Mouse (Mus musculus) ovary, postnatal 10 days (tissue): ENCODE results near the gene Npl.

Experiments
- DNase-seq: peaks from one replicate; pipeline ENCODE4 v3.0.0; 2022; ENCODE audit warnings: low spot score

The Npl gene

DNA sequence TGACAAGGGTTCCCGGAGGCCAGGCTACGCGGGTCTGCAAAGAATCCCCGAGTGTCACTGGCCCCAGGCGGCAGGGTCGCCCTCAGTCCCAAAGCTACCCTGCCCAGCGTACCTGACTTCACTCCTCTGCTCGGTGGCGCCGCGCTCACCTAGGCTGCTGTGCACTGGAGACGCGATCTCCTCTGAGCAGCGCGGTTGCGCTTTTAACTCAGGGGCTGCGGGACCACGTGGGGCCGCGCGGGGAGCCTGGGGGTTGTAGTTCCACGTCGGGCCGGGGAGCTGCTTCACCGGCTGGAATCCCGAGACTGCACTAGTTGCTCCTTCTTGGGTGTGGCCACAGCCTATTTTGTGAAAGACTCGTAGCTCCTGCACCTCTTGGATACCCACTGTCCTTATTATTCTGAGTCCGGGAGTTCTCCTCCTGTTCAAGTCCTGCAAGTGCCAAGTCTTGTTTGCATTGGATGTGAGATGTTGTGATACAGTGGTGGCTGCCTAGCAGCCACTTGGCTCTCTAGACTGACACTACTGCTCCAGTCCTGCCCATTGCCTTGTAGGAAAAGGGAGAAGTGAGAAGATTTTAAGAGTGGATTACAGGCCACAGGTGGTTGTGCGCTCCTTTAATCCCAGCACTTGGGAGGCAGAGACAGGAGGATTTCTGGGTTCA is at the start of gene Npl:
TSS of gene Npl (minus strand) at position 510 of the 664 bp plus-strand sequence.
- peak; percentile 54 for DNase-seq

DNA sequence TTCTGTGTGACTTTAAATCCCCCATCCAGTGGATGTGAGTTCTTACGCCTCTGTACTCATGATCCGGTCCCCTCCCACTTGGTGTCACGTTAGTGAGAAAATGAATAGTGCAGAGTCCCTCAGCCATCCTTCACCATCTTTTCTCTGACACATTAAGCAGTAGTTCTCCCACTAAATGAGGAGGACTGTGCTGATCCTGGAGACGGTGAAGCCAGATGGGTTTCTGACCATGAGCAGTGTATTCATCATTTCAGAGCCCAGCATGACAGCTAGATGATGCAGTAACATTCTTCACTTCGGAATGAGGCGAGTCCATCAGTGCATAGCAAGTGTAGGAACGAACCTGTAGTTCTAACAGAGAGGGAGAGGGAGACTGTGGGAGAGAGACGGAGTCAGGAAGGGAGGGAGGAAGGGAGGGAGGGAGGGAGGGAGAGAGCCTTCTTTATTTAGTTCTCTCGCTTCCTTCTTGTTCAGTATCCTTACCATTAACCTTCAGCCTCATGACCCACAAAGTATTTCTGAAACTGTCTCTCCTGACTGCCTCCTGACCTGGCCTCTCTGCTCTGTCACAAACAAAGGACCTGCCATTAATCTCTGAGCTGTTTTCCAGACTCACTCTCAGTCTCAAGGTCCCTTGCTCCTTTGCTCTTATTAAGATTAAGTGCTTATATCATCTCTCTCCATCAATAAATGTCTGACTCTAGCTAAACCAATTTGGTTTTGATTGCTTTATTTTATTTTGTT is 49.6 kb upstream of the Npl start:
- DNase-seq = no peak

DNA sequence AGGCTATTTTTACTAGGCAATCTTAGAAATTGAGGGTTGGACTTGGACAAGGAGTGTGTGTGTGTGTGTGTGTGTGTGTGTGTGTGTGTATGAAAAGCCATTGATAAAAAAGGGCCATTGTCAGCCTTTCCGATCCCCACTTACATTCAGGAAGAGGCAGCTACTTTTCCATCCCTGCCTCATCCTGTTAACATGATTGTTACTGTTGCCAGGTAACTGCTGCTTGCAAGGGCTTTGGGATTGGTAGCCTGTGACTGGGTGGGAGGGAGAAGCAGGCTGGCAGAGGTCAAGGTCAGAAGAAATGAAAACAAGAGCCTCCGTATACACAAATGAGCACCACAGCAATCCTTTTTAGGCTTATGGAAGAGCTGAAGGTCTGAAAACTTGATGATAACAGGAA is 48.9 kb upstream of the Npl start:
- DNase-seq = no peak

DNA sequence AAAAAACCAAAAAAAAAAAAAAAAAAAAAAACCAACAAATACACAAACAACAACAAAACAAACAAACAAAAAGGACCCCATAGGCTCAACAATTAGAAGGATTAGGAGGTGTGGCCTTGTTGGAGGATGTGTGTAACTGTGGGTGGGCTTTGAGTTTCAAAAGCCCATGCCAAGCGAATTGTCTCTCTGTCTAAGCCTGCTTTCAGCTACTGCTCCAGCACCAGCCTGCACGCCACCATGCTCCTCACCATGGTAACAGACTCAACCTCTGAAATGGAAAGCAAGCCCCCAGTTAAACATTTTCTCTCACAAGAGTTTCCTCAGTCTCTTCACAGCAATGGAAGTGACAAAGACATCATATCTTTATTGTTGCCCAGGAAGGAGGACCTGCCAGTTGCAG is 43.8 kb upstream of the Npl start:
- no peak for DNase-seq

DNA sequence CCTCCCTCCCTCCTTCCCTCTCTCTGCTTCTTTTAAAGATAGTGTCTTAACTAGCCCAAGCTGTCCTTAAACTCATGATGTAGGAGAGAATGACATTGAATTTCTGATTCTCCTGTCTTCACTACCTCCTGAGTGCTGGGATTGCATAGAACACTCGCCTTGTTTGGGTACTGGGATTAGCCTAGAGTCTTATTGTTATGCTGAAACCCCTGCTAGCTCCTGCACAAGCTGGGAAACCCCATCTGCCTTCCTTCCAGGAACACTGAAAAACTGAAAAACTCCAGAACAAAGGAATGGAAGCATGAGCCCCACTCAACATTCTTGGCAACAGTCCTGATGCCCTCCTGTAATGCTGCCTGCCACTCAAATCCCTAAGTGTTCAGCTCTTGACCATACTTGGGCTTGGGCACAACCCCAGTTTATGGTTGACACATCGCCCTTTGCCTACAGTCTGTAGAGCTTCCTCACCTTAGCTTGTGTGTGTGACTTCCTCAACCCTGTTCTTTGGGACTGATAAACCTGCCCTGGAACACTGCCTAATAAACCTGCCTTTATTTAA is 40.4 kb upstream of the Npl start:
- no peak for DNase-seq

DNA sequence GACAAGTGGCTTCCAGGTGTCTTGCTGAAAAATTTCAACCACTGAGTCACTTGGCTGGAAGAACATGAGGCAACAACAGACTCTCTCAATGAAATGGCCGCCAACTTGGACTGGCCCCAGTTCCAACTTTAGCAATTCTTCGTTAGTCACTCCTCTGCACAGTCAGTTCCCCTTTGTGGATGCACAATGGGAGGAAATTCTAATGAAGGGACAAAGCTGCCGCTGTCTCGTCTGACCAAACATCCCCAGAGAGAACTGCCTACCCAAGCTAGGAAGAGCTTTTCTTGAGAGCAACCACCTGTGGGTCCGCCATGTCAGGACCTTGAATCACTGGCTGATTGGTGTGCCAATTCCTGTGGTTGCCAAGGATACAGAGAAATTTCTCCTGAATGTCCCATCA is 38.1 kb upstream of the Npl start:
- no peak for DNase-seq

DNA sequence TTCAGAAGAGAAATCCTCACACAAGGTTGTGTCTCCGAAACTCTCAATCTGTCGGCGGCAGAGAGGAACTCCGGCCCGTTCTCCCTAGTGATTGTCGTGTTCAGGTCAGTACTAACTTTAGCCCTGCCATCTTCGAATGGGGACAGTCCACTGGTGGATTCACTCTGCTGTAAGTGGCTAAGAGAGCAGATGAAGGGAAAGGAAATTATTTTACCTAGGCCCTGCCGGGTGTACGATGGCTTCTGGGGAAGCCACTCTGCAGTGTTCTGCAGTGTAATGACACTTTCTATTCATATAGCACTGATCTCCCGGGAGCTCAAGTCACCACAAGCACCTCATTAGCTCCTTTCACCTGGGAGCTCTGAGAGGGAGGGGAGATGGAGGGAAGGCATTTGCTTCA is 37.0 kb upstream of the Npl start:
- no peak for DNase-seq

DNA sequence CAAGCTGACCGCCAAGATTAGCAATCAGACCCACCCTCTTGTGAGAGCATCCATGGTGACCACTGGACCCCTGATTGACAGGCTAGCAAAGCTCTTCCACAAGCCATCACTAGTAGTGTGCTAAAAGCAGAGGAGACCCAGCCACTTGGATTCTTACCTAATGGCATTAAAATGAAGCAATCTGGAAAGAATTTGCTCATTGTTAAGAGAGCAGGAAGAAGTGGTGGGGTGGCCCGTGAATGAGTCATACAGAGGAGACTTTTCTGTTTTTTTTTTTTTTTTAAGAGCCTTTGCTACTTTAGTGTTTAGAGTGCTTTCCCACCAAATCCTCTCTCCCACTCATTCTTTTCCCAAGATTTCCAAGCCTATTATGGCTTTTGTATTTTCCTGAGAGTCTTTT is 35.9 kb upstream of the Npl start:
- no peak for DNase-seq

DNA sequence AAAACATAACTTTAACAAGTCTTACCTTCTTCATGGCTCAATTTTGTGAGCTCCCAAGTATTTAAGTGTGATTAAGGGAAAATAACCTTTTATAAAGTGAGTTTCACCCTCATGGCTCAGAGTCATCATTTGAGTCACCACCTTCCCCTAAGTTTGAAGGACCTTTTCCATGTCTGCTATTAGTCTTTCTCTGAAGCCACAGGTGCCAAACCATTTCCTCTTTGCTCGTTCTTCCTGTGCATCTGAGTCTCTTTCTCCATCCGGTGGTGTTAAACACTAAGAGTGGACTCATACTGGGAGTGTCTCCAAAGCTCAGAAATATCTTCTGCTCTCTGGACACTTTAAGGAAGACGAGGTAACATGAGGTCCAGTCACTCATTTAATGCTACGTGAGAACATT is 33.3 kb upstream of the Npl start:
- DNase-seq = no peak

DNA sequence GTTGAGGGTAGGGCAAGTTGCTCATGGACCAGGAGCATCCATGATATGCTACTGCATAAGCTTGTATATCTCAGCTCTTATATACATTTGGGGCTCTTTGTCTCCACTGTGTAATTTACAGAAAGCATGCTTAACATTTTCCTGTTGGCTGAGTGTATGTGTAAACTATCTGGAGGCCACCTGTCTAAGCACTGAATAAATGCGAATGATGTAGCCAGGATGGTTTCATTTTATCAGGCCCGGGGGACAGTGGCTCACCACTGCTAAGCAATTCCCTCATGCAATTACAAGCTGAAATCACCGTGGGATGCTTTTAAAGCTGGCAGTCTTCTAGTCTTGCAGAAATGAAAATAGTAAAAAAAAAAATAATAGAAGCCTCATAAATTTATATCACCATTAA is 24.9 kb upstream of the Npl start:
- no peak for DNase-seq

DNA sequence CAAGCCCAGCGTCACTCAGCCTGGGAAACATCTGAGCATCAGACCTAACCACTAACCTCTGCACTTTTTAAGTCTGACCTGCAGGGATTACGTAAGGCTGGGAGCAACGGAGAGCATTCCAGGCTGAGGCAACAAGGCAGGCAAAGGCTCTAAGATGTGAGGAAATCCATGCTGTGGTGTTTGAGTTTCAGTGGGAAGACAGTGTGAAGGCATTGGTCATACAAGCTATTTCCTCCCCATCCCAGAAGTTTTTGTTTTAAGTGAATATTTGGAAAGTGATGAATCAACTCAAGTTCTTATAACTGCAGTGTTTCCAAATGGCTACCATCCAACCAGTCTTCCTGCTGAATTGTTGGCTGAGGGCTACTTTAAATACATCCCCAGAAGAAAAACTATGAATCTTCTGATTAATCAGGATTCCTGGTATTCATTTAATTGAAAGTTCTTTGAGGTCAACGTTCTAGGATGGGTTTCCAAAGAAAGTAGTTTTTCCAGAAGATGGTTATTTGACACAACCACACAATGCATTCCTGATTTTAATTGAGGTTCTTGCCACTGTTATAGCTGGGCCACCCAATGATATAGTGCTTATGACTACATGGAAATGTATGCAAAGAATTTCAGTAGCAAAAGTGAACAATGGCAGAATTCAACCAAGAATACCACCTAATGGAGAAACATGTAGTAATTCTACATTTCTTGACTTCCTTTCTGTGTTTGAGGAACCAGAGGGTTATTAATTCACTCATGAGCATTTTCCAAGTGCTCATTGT is 22.6 kb upstream of the Npl start:
- no peak for DNase-seq

DNA sequence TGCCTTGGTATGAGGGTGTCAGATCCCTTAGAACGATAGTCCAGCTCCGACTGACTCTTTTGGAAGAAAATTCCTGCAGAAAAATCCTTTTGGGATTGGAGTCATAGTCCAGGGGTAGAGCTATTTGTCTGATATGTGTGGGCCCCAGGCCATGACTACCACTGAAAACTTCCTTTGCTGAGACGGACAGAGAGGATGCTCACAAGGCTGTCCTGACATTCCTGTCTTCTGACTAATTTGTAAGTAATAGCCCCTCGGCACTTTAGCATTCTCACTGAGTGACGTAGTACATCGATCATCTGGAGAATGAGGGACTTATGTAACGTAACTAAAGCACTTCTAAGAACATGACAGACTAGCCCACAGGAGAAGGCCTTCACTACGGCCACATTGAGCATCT is 15.9 kb upstream of the Npl start:
- DNase-seq = no peak

DNA sequence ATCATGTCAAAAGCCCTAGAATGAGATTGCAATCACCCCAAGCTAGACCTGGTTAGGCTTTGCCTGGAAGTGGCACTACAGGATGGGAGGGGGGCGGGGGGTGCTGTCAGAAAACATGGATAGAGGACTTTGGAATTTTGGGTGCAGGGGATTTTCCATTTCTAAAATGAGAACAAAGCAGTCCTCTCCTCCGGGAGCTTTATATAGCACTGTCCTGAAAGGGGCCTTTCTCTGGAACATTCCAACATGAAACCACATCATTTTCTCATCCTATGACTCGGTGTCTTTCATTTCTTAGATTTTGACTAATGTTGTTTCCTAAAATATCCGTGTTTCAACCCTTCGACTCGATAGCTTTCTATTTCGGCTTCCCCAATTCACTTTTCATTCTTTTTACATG is 14.9 kb upstream of the Npl start:
- no peak for DNase-seq

DNA sequence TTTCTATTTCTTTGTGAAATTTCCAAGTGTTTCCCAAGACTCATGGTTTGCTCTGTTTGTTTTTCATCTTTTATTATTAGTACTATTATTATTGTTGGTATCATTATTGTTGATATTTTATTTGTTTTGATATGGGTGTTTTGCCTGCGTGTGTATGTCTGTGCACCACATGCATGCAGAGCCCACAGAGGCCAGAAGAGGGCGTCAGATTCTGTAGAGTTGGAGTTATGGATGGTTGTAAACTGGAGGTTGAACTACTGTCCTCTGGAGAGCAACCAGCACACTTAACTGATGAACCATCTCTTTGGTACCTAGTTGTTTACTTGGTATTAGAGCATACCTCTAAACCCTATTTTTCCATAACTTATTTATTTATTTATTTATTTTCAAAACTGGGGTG is 13.8 kb upstream of the Npl start:
- DNase-seq = no peak

DNA sequence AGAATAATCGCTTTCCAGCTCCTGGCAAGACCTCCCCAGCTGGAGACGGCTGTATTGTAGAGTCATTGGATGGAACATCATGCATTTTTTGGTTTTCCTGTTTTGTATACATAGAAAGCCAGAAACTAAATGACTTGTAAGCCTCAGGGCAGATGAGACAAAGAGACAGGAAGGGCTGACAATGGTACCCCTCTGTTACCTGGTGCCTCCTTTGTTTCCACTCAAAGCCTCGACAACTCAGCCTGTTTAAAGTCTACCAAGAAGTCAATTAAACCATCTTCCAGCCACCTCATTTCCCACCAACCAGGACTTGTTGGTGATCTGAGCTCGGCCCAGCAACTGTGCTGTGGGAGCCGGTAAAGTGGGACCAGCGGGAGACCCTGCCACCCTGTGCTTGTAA is 11.0 kb upstream of the Npl start:
- DNase-seq = no peak

DNA sequence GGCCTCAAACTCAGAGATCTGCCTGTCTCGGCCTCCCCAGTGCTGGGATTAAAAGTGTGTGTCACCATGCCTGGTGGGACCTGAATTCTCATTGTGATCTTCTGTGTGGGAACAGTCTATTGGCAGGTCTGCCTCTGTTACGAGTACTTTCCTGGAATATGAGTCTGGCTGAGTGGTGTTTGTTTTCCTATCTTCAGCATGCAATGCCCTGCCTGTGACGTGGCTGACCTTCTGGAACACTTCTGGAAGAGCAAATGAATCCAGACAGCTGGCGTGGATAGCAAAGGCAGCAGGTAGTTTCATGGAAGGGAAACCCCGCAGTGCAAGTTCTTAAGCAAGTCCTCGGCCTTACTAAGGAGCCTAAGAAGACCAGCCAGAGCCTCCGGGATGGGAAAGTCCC is 9.9 kb upstream of the Npl start:
- DNase-seq = no peak

DNA sequence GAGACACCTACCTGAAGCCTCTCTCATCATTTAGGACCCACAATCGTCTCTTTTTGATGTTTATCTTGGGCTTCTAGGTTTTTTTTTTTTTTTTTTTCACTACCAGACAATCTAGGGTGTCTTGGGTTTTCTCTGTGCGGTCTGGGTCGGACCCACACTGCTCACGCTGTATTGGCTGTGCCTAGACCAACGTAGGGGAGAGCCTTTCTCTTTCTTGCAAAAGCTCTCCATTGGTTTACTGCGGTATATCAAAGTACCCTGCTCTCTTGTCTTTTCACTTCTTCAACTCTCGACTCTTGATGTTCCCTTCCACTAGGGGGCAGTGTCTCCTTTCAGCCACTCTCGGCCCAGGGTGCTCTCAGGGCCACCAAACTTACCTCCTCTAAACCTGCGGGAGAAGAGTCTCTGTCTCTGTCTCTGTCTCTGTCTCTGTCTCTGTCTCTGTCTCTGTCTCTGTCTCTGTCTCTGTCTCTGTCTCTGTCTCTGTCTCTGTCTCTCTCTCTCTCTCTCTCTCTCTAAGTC is 9.3 kb upstream of the Npl start:
- DNase-seq = no peak

DNA sequence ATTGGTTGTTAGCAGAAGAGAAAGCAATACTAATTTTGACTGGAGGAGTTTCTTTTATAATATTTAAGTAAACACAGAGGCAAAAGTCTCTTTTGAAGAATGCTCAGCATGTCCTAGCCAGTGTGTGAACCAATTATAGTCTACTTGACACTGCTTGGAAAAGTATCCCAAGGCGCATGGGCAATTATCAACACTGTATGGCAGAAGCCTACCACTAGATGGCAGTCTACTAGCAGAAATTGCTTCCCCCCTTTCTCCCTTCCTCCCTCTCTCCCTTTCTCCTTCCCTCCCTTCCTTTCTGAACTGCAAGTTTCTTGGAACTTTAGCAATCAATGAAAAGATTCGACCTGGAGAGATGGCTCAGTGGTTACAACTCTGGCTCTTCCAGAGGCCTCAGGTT is 7.1 kb upstream of the Npl start:
- DNase-seq = no peak

DNA sequence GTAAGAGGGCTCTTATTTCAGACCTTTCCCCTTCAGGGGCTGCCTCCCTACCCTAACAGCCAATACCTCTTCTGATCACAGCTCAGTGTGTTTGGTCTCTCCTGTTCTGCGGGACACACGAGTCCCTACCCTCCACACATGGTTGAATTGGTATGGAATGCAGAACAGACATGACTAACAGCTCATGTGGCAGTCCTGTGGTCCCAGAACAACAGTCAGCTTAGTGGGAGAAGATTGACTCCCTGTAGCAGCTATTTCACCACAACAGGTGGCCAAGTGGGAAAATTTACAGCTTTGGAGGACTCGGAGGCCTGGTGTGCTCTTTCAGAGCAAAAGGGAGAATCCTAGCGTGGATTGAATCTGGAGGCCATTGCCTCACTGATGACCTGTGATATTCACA is 6.4 kb upstream of the Npl start:
- no peak for DNase-seq

DNA sequence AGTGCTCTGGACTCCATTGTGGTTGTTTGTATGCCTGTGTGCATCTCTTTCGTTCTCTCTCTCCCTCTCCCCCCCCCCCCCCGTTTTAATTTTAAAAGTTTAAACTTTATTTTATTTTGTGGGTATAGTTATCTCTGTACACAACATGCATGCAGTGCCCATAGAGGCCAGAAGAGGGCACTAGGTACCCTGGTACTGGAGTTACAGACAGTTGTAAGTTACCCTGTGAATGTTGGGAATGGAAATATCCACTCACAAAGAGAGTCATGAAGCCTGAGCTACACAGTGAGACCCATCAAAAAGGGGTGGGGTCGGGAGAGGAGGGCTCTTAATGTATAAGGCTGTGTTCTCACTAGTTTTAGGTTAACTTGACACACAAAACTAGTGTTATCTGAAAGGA is 969 bp upstream of the Npl start:
- no peak for DNase-seq

DNA sequence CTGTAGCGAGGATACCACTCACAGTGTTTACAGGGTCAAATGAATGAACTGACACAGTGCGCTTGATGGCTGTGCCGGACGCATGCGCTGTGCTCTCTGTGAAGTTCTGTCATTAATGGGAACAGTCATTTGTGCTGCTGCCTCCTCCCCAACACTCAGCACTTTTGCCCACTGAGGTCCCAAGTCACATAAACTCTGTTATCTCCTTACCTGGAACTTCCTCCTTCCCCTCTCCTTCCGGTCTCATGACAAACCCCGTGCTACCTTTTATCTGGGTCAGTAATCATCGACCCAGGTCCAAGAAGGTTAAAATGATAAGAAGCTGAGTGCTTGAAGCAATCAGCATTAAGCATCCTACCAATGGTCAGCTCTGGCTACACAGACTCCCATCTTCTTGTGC is 2.3 kb downstream of the Npl start:
- no peak for DNase-seq

DNA sequence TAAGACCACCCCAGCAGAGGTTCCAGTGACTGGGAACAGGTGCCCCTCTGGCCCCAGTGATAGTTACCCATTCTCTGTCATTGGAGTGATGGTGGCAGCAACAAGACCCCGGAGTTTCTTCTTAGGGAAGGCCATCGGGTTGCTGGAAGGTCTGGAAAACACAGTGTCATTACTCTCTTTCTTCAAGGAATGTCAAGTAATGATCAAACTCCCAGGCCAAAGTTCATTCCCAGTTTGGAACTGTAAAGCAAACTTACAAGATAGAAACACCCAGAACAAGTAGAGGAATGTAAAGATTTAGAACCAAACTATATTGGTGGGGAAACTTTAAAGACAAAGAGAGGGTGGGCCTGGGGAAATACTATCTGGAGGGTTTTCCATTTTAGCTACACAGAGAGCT is 4.6 kb downstream of the Npl start:
- no peak for DNase-seq
